Mouse (Mus musculus) A20 (cell line): ENCODE data around the gene Asap3.

ENCODE experiments used
- DNase-seq: peaks from one replicate; pipeline ENCODE4 v3.0.0-alpha.2; 2011; ENCODE audit warnings: low read depth, low spot score

Asap3 gene

GRCm38 (mm10) chr4:136218595-136219214 is 12.5 kb downstream of the Asap3 start:
- no peak for DNase-seq

- no peak for DNase-seq
These were observed 14.1 kb downstream of the Asap3 start for GRCm38 (mm10) chr4:136220133-136220775.

- DNase-seq: no peak
These were observed 17.5 kb downstream of the Asap3 start for GRCm38 (mm10) chr4:136223549-136224239.

GRCm38 (mm10) chr4:136224240-136224559 is 18.0 kb downstream of the Asap3 start:
- no peak for DNase-seq

GRCm38 (mm10) chr4:136224677-136225460 is 18.7 kb downstream of the Asap3 start:
- DNase-seq: no peak

GRCm38 (mm10) chr4:136227408-136227807 is 21.2 kb downstream of the Asap3 start:
- DNase-seq: no peak

GRCm38 (mm10) chr4:136228640-136229039 is 22.5 kb downstream of the Asap3 start:
- DNase-seq: no peak

- DNase-seq: no peak
These were observed 32.5 kb downstream of the Asap3 start for GRCm38 (mm10) chr4:136238669-136239068.

- DNase-seq: no peak
These were observed 32.9 kb downstream of the Asap3 start for GRCm38 (mm10) chr4:136239111-136239510.

GRCm38 (mm10) chr4:136239622-136240021 is 33.5 kb downstream of the Asap3 start:
- peak; percentile 73 for DNase-seq

GRCm38 (mm10) chr4:136240123-136240522 is 34.0 kb downstream of the Asap3 start:
- no peak for DNase-seq

GRCm38 (mm10) chr4:136240955-136241354 is 34.8 kb downstream of the Asap3 start:
- DNase-seq: no peak

- peak; percentile 49 for DNase-seq
These were observed 36.0 kb downstream of the Asap3 start for GRCm38 (mm10) chr4:136242065-136242703.

- DNase-seq: no peak
These were observed 36.6 kb downstream of the Asap3 start for GRCm38 (mm10) chr4:136242728-136243127.

GRCm38 (mm10) chr4:136244208-136244607 is 38.0 kb downstream of the Asap3 start:
- DNase-seq: no peak

- DNase-seq: no peak
These were observed 39.5 kb downstream of the Asap3 start for GRCm38 (mm10) chr4:136245681-136246080.

- DNase-seq: no peak
These were observed 40.4 kb downstream of the Asap3 start for GRCm38 (mm10) chr4:136246568-136246969.

GRCm38 (mm10) chr4:136247386-136247728 is 41.2 kb downstream of the Asap3 start:
- no peak for DNase-seq

- no peak for DNase-seq
These were observed 41.7 kb downstream of the Asap3 start, which contains the start of gene Tcea3 for GRCm38 (mm10) chr4:136247729-136248463. Gene Tcea3 (plus strand): TSS chr4:136247729.

- no peak for DNase-seq
These were observed 42.5 kb downstream of the Asap3 start for GRCm38 (mm10) chr4:136248464-136249331.
